Mouse (Mus musculus) c-Kit-positive CD71-positive TER-119-negative erythroid progenitor cells, embryonic 14.5 days (primary cell): ENCODE data around the gene Klk8.

Experiments used
- DNase-seq: peaks from one replicate; pipeline ENCODE4 v3.0.0-alpha.2; 2013; ENCODE audit warnings: low read depth

The Klk8 gene

GRCm38 (mm10) chr7:43797333-43797769 is at the start of gene Klk8:
Gene Klk8 (plus strand): TSS chr7:43797577.
- DNase-seq = no peak

- no peak for DNase-seq
Measured at GRCm38 (mm10) chr7:43747788-43748187, 49.6 kb upstream of the Klk8 start.

GRCm38 (mm10) chr7:43752806-43753205 is 44.6 kb upstream of the Klk8 start:
- no peak for DNase-seq

- DNase-seq = no peak
Measured at GRCm38 (mm10) chr7:43766484-43766883, 30.9 kb upstream of the Klk8 start.

- no peak for DNase-seq
Measured at GRCm38 (mm10) chr7:43768597-43768996, 28.8 kb upstream of the Klk8 start, which contains the start of gene Klk12. Gene Klk12 (plus strand): TSS chr7:43768897.

- DNase-seq = no peak
Measured at GRCm38 (mm10) chr7:43769636-43770035, 27.7 kb upstream of the Klk8 start.

- DNase-seq = no peak
Measured at GRCm38 (mm10) chr7:43770701-43771100, 26.7 kb upstream of the Klk8 start.

GRCm38 (mm10) chr7:43771916-43772315 is 25.5 kb upstream of the Klk8 start:
- no peak for DNase-seq

- no peak for DNase-seq
Measured at GRCm38 (mm10) chr7:43772901-43773300, 24.5 kb upstream of the Klk8 start.

GRCm38 (mm10) chr7:43774364-43774763 is 23.0 kb upstream of the Klk8 start, which contains the start of gene Klk11:
Gene Klk11 (plus strand): TSS chr7:43774604.
- no peak for DNase-seq

- DNase-seq = no peak
Measured at GRCm38 (mm10) chr7:43774802-43775201, 22.6 kb upstream of the Klk8 start.

- no peak for DNase-seq
Measured at GRCm38 (mm10) chr7:43775311-43776057, 21.9 kb upstream of the Klk8 start.

GRCm38 (mm10) chr7:43776506-43776905 is 20.9 kb upstream of the Klk8 start:
- no peak for DNase-seq

GRCm38 (mm10) chr7:43777423-43777822 is 20.0 kb upstream of the Klk8 start:
- DNase-seq = no peak

- DNase-seq = no peak
Measured at GRCm38 (mm10) chr7:43778176-43778970, 19.0 kb upstream of the Klk8 start.

GRCm38 (mm10) chr7:43780241-43780640 is 17.1 kb upstream of the Klk8 start:
- no peak for DNase-seq

GRCm38 (mm10) chr7:43780746-43781145 is 16.6 kb upstream of the Klk8 start, which contains the start of gene Klk10:
Gene Klk10 (plus strand): TSS chr7:43781035.
- no peak for DNase-seq

- DNase-seq = no peak
Measured at GRCm38 (mm10) chr7:43781541-43781940, 15.8 kb upstream of the Klk8 start.

- peak; percentile 20 for DNase-seq
Measured at GRCm38 (mm10) chr7:43782275-43783265, 14.8 kb upstream of the Klk8 start.

- no peak for DNase-seq
Measured at GRCm38 (mm10) chr7:43785286-43785685, 12.1 kb upstream of the Klk8 start.

- DNase-seq = no peak
Measured at GRCm38 (mm10) chr7:43788096-43788495, 9.3 kb upstream of the Klk8 start.

GRCm38 (mm10) chr7:43789295-43789694 is 8.1 kb upstream of the Klk8 start:
- no peak for DNase-seq
